Mouse (Mus musculus) hindbrain, embryonic 13.5 days (tissue): ENCODE measurements at regions not wholly inside any gene's neighbourhood (a gene's known extent, or its start where the extent isn't known, plus 50 kb on each side); places are given as distances from the start of the nearest gene placed in this dataset.
"Not testable (repeated sequence)": the region's sequence is repeated elsewhere in the genome, so short reads cannot be mapped to it uniquely, and the experiment has no call there.

Experiments
- ATAC-seq: fragments of 200-750 bp; cut with Nextera tagmentation; 2 replicates; pipeline ENCODE4 v1.8.0; 2017; ENCODE audit warnings: moderate TSS enrichment; ENCODE audit not compliant: low FRiP score
- H3K27ac ChIP-seq: fragments of 300-500 bp; sonication (generic); 2 replicates; pipeline ENCODE4 v1.5.1; 2015; ENCODE audit warnings: inconsistent platforms, mild to moderate bottlenecking, moderate library complexity
- H3K27me3 ChIP-seq: fragments of 300-500 bp; sonication (generic); 2 replicates; pipeline ENCODE4 v1.6.1; 2015; ENCODE audit warnings: mild to moderate bottlenecking, inconsistent platforms
- H3K36me3 ChIP-seq: fragments of 300-500 bp; sonication (generic); 2 replicates; pipeline ENCODE4 v1.6.1; 2015; ENCODE audit warnings: mild to moderate bottlenecking, inconsistent platforms
- H3K4me1 ChIP-seq: fragments of 300-500 bp; sonication (generic); replicated peaks from 2 replicates; pipeline ENCODE4 v1.6.1; 2015; ENCODE audit warnings: inconsistent platforms
- H3K4me2 ChIP-seq: fragments of 300-500 bp; sonication (generic); 2 replicates; pipeline ENCODE4 v1.6.1; 2015; ENCODE audit warnings: inconsistent platforms, mild to moderate bottlenecking, moderate library complexity
- H3K4me3 ChIP-seq: fragments of 300-500 bp; sonication (generic); 2 replicates; pipeline ENCODE4 v1.5.1; 2015; ENCODE audit warnings: mild to moderate bottlenecking, inconsistent platforms
- H3K9ac ChIP-seq: fragments of 300-500 bp; sonication (generic); 2 replicates; pipeline ENCODE4 v1.6.1; 2015; ENCODE audit warnings: mild to moderate bottlenecking, inconsistent platforms
- H3K9me3 ChIP-seq: fragments of 300-500 bp; sonication (generic); 2 replicates; pipeline ENCODE4 v1.6.1; 2016; ENCODE audit warnings: inconsistent platforms
- WGBS: fragments of 180-500 bp; shearing (Covaris S2); methylation state at CpG from one replicate; pipeline ENCODE4 v1.1.7; 2015; 5-methylcytosine and 5-hydroxymethylcytosine counted together

DNA sequence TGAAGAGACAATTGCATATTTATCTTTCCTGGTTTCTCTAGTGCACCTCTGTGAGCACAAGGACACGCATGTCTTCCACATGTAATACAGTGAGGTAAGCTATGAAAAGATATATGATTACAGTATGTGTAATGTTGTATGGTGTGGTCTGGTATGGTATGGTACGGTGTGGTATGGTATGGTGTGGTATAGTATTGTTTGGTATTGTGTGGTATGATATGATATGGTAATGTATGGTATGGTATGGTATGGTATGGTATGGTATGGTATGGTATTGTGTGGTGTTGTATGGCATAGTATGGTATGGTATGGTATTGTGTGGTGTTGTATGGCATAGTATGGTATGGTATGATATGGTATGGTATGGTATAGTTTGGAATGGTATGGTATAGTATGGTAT is 242.1 kb upstream of the Ngly1 start:
- 97% methylated on average over 2 of the region's 2 CpGs for WGBS
- Histone ChIP-seq H3K9ac (no peak overlapping the region), H3K4me2 (no peak overlapping the region), H3K4me1 (no peaks in the 10 kb centered on the region), H3K36me3 (no peaks in the 10 kb centered on the region), H3K27ac (no peak overlapping the region), H3K9me3 (no peaks in the 10 kb centered on the region), H3K27me3 (no peaks in the 10 kb centered on the region), H3K4me3 (no peak overlapping the region)
- no peak for ATAC-seq

DNA sequence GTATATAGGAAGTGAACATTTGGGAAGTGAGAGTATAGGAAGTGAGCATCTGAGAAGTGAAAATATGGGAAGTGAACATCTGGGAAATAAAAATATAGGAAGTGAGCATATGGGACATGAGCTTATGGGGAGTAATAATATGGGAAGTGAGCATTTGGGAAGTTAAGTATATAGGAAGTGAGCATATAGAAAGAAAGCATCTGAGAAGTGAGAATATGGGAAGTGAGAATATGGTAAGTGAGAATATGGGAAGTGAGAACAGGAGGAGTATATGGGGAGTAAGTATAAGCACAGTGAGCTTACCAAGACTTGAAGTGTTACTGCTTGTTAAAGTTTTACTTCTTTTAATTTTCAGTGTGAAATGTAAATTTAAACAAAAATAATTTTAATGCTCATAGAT is 239.3 kb upstream of the Ngly1 start:
- no peak for ATAC-seq
- Histone ChIP-seq H3K4me1 (no peaks in the 10 kb centered on the region), H3K9ac (no peak overlapping the region), H3K27me3 (no peaks in the 10 kb centered on the region), H3K4me2 (no peak overlapping the region), H3K27ac (no peak overlapping the region), H3K36me3 (no peaks in the 10 kb centered on the region), H3K9me3 (0 out of 2 replicates have a peak, but pooled peaks cover 7% of the 10 kb centered on the region), H3K4me3 (no peak overlapping the region)

DNA sequence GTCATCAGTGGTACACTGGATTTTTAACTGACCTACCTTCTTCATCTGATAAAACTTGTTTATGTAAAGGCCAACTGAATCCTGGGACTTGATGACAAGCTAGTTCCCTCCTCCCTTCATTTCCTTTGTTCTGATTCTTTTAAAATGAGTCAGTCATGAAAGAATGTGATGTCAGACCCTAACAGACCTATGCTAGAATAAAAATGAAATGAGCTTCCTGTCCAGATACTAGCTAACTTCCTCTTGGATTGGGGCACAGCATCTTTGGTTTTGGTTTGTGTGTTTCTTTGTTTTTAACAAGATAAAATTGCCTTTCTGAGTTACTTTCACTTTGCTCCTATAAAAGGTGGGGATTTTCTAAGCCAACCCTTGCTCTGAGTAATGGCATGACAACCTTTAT is 225.2 kb upstream of the Ngly1 start:
- no peaks in the 10 kb centered on the region for H3K36me3 ChIP-seq
- no peak overlapping the region for H3K4me3 ChIP-seq
- no peaks in the 10 kb centered on the region for H3K27me3 ChIP-seq
- no peaks in the 10 kb centered on the region for H3K4me1 ChIP-seq
- ATAC-seq, result no peak
- no peak overlapping the region for H3K9ac ChIP-seq
- H3K9me3 ChIP-seq, result no peaks in the 10 kb centered on the region
- no peak overlapping the region for H3K4me2 ChIP-seq
- H3K27ac ChIP-seq, result no peak overlapping the region

DNA sequence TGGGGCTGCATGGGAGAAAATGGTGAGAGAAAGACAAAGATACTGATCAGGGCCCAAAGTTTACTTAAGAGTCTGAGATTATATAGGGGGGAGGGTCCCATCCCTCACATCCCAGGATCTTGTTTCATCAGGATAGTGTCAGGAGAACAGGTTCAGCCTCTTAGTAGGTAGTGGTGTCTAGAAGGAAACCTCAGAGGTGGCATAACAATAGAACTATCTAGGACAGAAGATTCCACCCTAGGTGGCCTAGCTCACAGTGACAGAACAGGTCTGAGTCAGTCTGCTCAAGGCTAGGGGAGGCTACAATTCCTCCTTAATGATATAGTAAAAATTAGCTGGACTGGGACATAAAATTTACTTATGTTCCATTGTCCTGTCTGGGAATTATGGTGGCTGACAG is 211.3 kb upstream of the Ngly1 start:
- H3K4me3 ChIP-seq, result no peak overlapping the region
- no peak overlapping the region for H3K4me2 ChIP-seq
- H3K27ac ChIP-seq, result no peak overlapping the region
- H3K9me3 ChIP-seq, result no peaks in the 10 kb centered on the region
- ATAC-seq, result no peak
- no peaks in the 10 kb centered on the region for H3K4me1 ChIP-seq
- H3K9ac ChIP-seq, result no peak overlapping the region
- H3K36me3 ChIP-seq, result no peaks in the 10 kb centered on the region
- no peaks in the 10 kb centered on the region for H3K27me3 ChIP-seq

DNA sequence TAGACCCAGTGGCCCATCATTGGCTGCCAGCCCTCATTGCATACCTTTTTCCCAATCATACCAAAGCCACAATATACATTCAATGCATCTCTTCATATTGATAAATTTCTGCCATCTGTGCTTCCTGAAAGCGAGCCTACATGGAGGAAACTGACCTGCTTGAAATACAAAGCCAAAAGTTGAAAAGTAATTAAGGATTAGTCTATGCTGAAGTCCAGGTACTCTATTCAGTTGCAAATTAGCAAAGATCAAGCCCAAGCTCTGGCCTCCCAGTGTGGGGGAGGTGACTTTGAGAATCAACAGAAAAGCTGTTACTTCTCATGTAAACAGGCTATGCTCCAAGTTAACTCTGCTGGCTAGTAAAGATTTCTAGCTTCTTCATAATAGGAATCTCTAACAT is 210.7 kb upstream of the Ngly1 start:
- Histone ChIP-seq H3K27ac (no peak overlapping the region), H3K27me3 (no peaks in the 10 kb centered on the region), H3K36me3 (no peaks in the 10 kb centered on the region), H3K9ac (no peak overlapping the region), H3K4me1 (no peaks in the 10 kb centered on the region), H3K4me2 (no peak overlapping the region), H3K4me3 (no peak overlapping the region), H3K9me3 (no peaks in the 10 kb centered on the region)
- 70% methylated on average over 1 of the region's 1 CpGs for WGBS
- no peak for ATAC-seq

DNA sequence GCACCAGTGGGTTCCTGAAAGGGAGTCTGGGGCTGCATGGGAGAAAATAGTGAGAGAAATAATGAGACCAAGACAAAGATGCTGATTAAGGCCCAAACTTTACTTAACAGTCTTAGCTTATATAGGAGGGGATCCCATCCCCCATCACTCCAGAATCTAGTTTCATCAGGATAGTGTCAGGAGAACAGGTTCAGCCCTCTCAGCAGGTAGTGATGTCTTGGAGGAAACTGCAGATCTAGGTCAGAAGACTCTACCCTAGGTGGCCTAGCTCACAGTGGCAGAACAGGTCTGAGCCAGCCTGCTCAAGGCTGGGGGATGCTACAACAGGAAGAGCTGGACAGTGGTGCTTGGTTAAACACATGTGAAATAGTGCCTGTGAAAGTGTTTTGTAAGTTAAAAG is 204.6 kb upstream of the Ngly1 start:
- H3K36me3 ChIP-seq, result no peaks in the 10 kb centered on the region
- H3K27me3 ChIP-seq, result no peaks in the 10 kb centered on the region
- no peaks in the 10 kb centered on the region for H3K9me3 ChIP-seq
- no peak overlapping the region for H3K9ac ChIP-seq
- ATAC-seq, result no peak
- no peak overlapping the region for H3K4me2 ChIP-seq
- no peak overlapping the region for H3K4me3 ChIP-seq
- H3K27ac ChIP-seq, result no peak overlapping the region
- no peaks in the 10 kb centered on the region for H3K4me1 ChIP-seq

DNA sequence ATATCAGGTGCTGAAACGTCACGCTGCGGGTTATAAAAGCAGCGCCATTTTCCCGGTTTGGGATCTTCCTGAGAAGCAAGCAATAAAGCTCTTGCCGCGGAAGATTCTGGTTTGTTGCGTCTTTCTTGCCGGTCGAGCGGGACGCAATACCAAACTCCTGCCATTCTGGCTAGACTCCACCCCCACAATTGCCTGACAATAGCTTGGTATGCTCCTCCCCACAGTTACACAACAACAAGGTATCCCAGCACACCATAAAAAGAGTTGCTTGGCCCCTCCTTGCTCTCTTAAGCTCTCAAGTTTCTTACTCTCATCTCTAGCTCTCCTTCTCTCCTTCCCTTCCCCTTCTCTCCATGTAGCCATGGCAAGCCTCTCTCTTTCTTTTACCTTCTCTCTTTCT is 176.5 kb upstream of the Ngly1 start:
- not testable (repeated sequence) for H3K4me1 ChIP-seq, H3K36me3 ChIP-seq, H3K9ac ChIP-seq, H3K9me3 ChIP-seq, H3K4me3 ChIP-seq, ATAC-seq, H3K4me2 ChIP-seq, H3K27ac ChIP-seq, H3K27me3 ChIP-seq
- WGBS, result 97% methylated on average over 7 of the region's 12 CpGs

DNA sequence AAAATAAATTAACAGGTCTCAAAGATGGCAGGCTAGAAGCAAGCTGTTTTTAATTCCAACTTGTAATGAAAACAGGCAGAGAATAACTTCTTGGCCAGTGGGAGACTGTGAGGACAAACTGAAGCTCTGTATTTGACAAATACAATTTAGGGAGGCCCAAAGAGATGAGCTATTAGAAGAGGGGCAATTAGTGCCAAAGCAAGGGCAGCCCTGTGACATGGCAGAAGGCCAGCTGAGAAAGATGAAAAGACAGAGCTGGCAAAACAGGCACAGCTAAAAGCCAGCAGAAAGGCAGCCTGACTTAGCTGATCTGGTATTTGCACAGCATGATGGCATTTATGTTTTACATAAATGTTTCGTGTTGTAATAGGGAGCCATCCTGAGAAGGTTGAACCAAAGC is 175.0 kb upstream of the Ngly1 start:
- H3K9me3 ChIP-seq, result no peaks in the 10 kb centered on the region
- no peak overlapping the region for H3K4me2 ChIP-seq
- no peak overlapping the region for H3K9ac ChIP-seq
- no peak overlapping the region for H3K4me3 ChIP-seq
- no peaks in the 10 kb centered on the region for H3K36me3 ChIP-seq
- H3K4me1 ChIP-seq, result no peaks in the 10 kb centered on the region
- 78% methylated on average over 1 of the region's 1 CpGs for WGBS
- ATAC-seq, result no peak
- H3K27me3 ChIP-seq, result no peaks in the 10 kb centered on the region
- no peak overlapping the region for H3K27ac ChIP-seq

DNA sequence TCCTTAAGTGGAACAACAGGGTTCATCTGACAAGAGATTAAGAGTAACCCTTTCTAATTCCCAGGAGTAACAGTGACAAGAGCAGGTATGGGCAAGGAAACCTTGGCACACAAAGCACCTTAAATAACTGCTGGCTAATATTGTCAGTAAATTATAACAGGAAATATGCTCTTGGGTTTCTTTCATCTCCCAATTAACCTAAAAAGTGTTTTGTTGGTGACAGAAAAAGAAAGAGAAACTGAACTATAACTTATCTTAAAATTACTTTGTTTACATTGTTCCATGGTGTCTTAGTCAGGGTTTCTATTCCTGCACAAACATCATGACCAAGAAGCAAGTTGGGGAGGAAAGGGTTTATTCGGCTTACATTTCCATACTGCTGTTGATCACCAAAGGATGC is 170.0 kb upstream of the Ngly1 start:
- Histone ChIP-seq H3K9ac (no peak overlapping the region), H3K27me3 (no peaks in the 10 kb centered on the region), H3K4me3 (no peak overlapping the region), H3K9me3 (no peaks in the 10 kb centered on the region), H3K4me2 (no peak overlapping the region), H3K36me3 (no peaks in the 10 kb centered on the region), H3K4me1 (no peaks in the 10 kb centered on the region), H3K27ac (no peak overlapping the region)
- no peak for ATAC-seq
- 85% methylated on average over 1 of the region's 1 CpGs for WGBS

DNA sequence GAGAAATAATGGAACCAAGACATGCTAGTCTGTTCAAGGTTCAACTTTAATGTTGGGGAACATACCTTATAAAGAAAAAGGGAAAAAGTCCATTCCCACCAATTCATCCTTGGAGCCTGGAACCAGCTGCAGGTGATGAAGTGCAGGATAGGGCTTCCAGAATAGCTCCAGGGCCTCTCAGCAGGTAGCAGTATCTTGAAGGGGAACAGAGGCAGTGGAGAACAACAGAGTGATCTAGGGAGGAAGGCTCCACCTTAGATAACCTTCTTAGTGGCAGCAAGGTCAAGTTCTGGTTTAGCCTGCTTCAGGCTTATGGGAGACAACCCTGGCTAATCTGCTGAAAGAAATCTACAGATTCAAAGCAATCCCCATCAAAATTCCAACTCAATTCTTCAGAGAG is 161.8 kb upstream of the Ngly1 start:
- ATAC-seq, H3K4me2 ChIP-seq, H3K9ac ChIP-seq, H3K27me3 ChIP-seq, H3K4me1 ChIP-seq, H3K9me3 ChIP-seq, H3K4me3 ChIP-seq, H3K27ac ChIP-seq, H3K36me3 ChIP-seq: not testable (repeated sequence)

DNA sequence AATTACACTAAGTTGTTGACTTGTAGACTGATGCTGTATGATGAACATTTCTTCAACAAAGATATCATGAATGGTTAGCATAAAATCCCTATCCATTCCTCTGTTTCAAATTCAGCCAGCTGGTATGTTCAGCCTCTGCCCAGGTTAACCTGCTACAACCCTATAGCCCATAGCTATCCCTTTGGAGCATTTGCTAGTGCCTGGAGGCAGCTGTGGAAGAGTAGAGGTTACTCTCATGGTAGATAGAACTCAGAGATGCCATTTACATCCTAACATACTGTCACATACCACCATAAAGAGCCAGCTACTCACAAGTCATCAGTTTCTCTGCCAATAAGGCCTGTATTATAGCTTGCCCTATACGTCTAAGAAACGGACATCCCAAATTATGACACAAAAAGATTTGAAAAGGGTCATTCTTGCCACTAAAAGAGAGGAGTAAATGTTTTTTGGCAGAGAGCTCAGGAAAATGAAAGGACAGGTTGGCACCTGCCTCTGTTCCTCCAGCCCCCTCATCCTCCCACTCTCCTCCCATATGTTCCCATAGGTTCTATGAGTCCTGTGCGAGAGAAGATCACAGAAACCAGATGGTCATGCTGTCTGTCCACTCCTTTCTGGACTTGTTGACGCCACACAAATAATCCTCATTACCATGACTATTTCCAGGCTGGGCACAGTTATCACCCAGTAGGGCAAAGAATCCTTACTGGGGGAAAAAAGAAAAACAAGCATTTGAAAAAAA is 156.5 kb upstream of the Ngly1 start:
- Histone ChIP-seq H3K9me3 (no peaks in the 10 kb centered on the region), H3K27me3 (no peaks in the 10 kb centered on the region), H3K9ac (no peak overlapping the region), H3K36me3 (no peaks in the 10 kb centered on the region), H3K4me1 (no peaks in the 10 kb centered on the region), H3K4me3 (no peak overlapping the region), H3K27ac (no peak overlapping the region), H3K4me2 (no peak overlapping the region)
- WGBS, result 95% methylated on average over 4 of the region's 4 CpGs
- ATAC-seq, result no peak

DNA sequence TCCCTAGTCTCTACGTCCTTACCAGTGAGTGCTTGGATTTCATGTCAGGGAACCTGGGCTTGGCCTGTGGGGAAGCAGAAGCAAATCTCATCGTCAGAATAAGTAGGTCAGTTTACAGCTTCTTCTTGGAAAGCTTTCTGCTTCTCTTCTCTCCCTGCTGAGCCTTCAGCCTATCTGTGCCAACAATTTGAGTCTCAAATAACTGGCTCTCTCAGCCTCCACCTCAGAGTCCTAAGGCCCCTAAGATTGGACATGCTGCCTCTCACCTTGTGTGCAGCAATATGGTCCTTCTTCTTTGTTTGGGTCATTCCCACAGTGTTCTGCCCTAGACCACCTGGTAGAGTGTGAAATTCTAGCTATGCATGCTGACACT is 156.0 kb upstream of the Ngly1 start:
- Histone ChIP-seq H3K27ac (no peak overlapping the region), H3K9me3 (no peaks in the 10 kb centered on the region), H3K4me2 (no peak overlapping the region), H3K4me3 (no peak overlapping the region), H3K9ac (no peak overlapping the region), H3K36me3 (no peaks in the 10 kb centered on the region), H3K27me3 (no peaks in the 10 kb centered on the region), H3K4me1 (no peaks in the 10 kb centered on the region)
- no peak for ATAC-seq
- WGBS, result 82% methylated on average over 2 of the region's 2 CpGs

DNA sequence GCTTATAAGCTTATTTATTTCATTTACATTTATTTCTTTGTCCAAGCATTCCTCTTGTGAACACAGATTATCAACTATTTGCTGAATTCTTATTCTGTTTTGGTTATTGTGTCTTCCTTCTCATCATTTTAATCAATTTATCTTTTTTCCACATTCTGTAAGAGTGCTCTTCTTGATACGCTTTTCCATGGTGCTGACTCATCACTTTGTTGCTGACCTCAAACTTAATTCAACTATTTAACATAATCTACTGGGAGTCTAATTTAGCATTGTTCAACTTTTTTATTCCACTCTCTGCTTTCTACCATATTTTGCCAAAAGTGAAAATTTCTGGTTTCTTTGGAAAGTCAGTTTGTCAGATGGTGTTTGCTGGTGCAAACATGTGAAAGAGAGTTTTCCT is 139.7 kb upstream of the Ngly1 start:
- Histone ChIP-seq H3K4me3 (no peak overlapping the region), H3K4me2 (no peak overlapping the region), H3K36me3 (no peaks in the 10 kb centered on the region), H3K9me3 (no peaks in the 10 kb centered on the region), H3K4me1 (no peaks in the 10 kb centered on the region), H3K9ac (no peak overlapping the region), H3K27ac (no peak overlapping the region), H3K27me3 (no peaks in the 10 kb centered on the region)
- no peak for ATAC-seq
- WGBS, result 98% methylated on average over 1 of the region's 1 CpGs

DNA sequence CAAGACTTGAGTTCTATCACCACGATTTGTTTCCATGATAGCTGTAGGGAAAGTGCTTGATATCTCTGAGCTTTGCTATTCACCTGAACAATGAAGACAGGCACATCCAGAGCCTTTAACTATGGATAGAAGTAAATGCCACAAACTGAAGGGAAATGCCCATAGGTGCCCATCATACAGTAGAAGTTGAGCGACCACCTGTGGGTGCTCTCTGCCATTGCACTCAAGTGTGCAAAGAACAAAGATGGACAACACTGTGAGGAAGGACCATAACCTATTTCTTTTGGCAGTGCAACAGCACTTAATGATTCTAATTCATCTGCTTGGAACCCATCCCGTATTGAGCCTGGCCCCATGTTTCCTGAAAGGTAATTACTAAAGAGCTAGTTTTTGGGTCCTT is 116.4 kb upstream of the Ngly1 start:
- WGBS, result 94% methylated on average over 3 of the region's 3 CpGs
- Histone ChIP-seq H3K9ac (no peak overlapping the region), H3K27me3 (no peaks in the 10 kb centered on the region), H3K9me3 (no peaks in the 10 kb centered on the region), H3K4me2 (no peak overlapping the region), H3K4me3 (no peak overlapping the region), H3K36me3 (no peaks in the 10 kb centered on the region), H3K27ac (no peak overlapping the region), H3K4me1 (no peaks in the 10 kb centered on the region)
- no peak for ATAC-seq
